Mouse (Mus musculus): Measurements from ENCODE around the gene Adrm1.

GRCm38 (mm10) chr2:180126195-180126594 is 45.1 kb upstream of the Adrm1 start:
- TF ChIP-seq POLR2A (IDR thresholded peaks at IDR 0.05; ENCODE audit: low read depth, low read length) (no peak), CTCF (IDR thresholded peaks at IDR 0.05; ENCODE audit: extremely low read depth, insufficient read length, insufficient replicate concordance, low read depth, low read length) (no peak)
